Mouse (Mus musculus) ES-E14 (cell line): ENCODE measurements around the gene Gm340.

Source experiments
- CHD2 ChIP-seq: IDR thresholded peaks from 2 replicates; pipeline ENCODE4 v1.6.1; 2014; ENCODE audit warnings: mild to moderate bottlenecking, low read depth, low read length, inconsistent platforms
- HCFC1 ChIP-seq: IDR thresholded peaks from 2 replicates; pipeline ENCODE4 v1.6.1; 2012; ENCODE audit warnings: low read length, inconsistent platforms, borderline replicate concordance; ENCODE audit not compliant: insufficient read depth
- ZC3H11A ChIP-seq: IDR thresholded peaks from 2 replicates; pipeline ENCODE4 v1.6.1; 2012; ENCODE audit warnings: low read depth, mild to moderate bottlenecking, inconsistent platforms, low read length, borderline replicate concordance

DNA sequence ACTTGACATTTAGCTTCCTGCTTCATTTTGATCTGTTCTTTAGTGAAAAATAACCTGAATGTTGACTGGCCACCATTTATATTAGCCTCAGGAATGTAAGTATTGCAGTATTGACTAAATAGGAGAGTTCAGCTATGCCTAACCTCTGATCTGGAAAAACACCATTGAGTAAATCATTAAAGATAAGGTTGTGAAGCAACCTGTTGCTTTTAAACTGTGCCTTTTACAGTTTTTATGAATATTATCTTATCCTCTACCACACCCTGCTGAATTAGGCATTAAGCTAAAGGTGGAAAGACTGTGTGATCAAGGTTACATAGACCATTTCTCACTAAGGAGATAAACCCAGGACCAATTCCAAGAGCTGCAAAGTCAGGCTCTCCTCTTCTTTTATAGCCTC is 4.6 kb upstream of the Gm340 start:
- TF ChIP-seq ZC3H11A (no peak), HCFC1 (no peak), CHD2 (no peak)
